Mouse (Mus musculus): ENCODE data around the gene Clock.

DNA sequence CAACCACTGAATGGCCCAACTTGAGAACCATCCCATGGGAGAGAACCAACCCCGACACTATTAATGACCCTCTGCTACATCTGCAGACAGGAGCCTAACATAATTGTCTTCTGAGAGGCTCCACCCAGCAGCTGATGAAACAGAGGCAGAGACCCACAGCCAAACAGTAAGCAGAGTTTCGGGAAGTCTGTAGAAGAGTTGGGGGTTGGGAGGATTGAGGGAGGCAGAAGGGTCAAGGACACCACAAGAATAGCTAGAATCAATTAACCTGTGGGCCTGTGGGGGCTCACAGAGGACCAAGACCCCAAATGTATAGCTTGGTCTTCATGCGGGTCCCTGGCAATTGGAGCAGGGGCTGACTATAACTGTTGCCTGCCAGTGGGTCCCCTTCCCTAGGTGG, 16.3 kb downstream of the Clock start:
- TF ChIP-seq GATA1 (IDR thresholded peaks at IDR 0.05; ENCODE audit: borderline replicate concordance, low read length) (no peak), FLI1 (IDR thresholded peaks at IDR 0.05; ENCODE audit: low read length) (no peak)
